Mouse (Mus musculus): Measurements from ENCODE around the gene Med12l. TPM values are rescaled to one million over a fixed set of nuclear protein-coding genes. Genes with fewer than 3 reads are reported as not detected.

Med12l gene
- polyA plus RNA-seq, 1 experiment from 2014 or later: 1.8 TPM

GRCm38 (mm10) chr3:59343026-59343425 lies 337.4 kb downstream of the Med12l start:
- Histone ChIP-seq H3K36me3 (peaks cover 22% of the 10 kb centered on the region), H3K4me3 (peak overlapping the region; percentile 60), H3K27me3 (no peaks in the 10 kb centered on the region), H3K4me2 (replicated peaks) (peak overlapping the region; percentile 68), H3K9ac (peak overlapping the region; percentile 67), H3K27ac (no peak overlapping the region), H3K4me1 (peaks cover 7% of the 10 kb centered on the region), H3K9me3 (no peaks in the 10 kb centered on the region)
- 49% methylated on average over 4 of the region's 4 CpGs for WGBS
- ATAC-seq (ENCODE audit: low FRiP score, low read depth): 0 out of 2 replicates have a peak, but pooled peaks have one; percentile 3

- H3K36me3 ChIP-seq: peaks cover 15% of the 10 kb centered on the region
- peaks cover 7% of the 10 kb centered on the region for H3K4me1 ChIP-seq
- no peaks in the 10 kb centered on the region for H3K9me3 ChIP-seq
- ATAC-seq (ENCODE audit: low FRiP score, low read depth): peak; percentile 95
- H3K4me3 ChIP-seq: peak within 1 kb of the TSS; percentile 60
- 3% methylated on average over 22 of the region's 23 CpGs for WGBS
- peak within 1 kb of the TSS; percentile 68 for H3K4me2 ChIP-seq (replicated peaks)
- peak within 1 kb of the TSS; percentile 67 for H3K9ac ChIP-seq
- no peaks in the 10 kb centered on the region for H3K27me3 ChIP-seq
- H3K27ac ChIP-seq: peak within 1 kb of the TSS; percentile 45
These were observed 338.7 kb downstream of the Med12l start, which contains the start of gene Igsf10 for GRCm38 (mm10) chr3:59344065-59344905. TSS of gene Igsf10 (minus strand) at chr3:59344394.

- ATAC-seq (ENCODE audit: low FRiP score, low read depth): no peak
- Histone ChIP-seq H3K9me3 (no peaks in the 10 kb centered on the region), H3K27ac (no peak overlapping the region), H3K4me3 (no peak overlapping the region), H3K4me2 (replicated peaks) (no peak overlapping the region), H3K4me1 (no peaks in the 10 kb centered on the region), H3K27me3 (no peaks in the 10 kb centered on the region), H3K36me3 (no peaks in the 10 kb centered on the region), H3K9ac (no peak overlapping the region)
These were observed 346.1 kb downstream of the Med12l start for GRCm38 (mm10) chr3:59351768-59352167.

- Histone ChIP-seq H3K4me2 (replicated peaks) (no peak overlapping the region), H3K9ac (no peak overlapping the region), H3K9me3 (no peaks in the 10 kb centered on the region), H3K36me3 (no peaks in the 10 kb centered on the region), H3K4me3 (no peak overlapping the region), H3K27me3 (no peaks in the 10 kb centered on the region), H3K27ac (no peak overlapping the region), H3K4me1 (no peaks in the 10 kb centered on the region)
- WGBS: 84% methylated on average over 3 of the region's 3 CpGs
- ATAC-seq (ENCODE audit: low FRiP score, low read depth): no peak
These were observed 348.5 kb downstream of the Med12l start for GRCm38 (mm10) chr3:59354156-59354555.

- H3K9ac ChIP-seq: no peak overlapping the region
- no peak; the same call in 1 of the 2 replicates for ATAC-seq (ENCODE audit: low FRiP score, low read depth)
- H3K4me2 ChIP-seq (replicated peaks): no peak overlapping the region
- H3K27me3 ChIP-seq: no peaks in the 10 kb centered on the region
- no peaks in the 10 kb centered on the region for H3K36me3 ChIP-seq
- H3K4me3 ChIP-seq: no peak overlapping the region
- no peak overlapping the region for H3K27ac ChIP-seq
- no peaks in the 10 kb centered on the region for H3K9me3 ChIP-seq
- peaks cover 3% of the 10 kb centered on the region; the same call in 1 of the 2 replicates for H3K4me1 ChIP-seq
These were observed 354.5 kb downstream of the Med12l start for GRCm38 (mm10) chr3:59360102-59360501.

GRCm38 (mm10) chr3:59361895-59362294 lies 356.3 kb downstream of the Med12l start:
- WGBS: 32% methylated on average over 1 of the region's 1 CpGs
- ATAC-seq (ENCODE audit: low FRiP score, low read depth): peak; percentile 71; the same call in 1 of the 2 replicates
- Histone ChIP-seq H3K27ac (0 out of 2 replicates have a peak overlapping the region, but pooled peaks have one; percentile 33), H3K4me1 (peaks cover 3% of the 10 kb centered on the region; the same call in 1 of the 2 replicates), H3K4me3 (no peak overlapping the region), H3K4me2 (replicated peaks) (no peak overlapping the region), H3K36me3 (no peaks in the 10 kb centered on the region), H3K27me3 (no peaks in the 10 kb centered on the region), H3K9ac (no peak overlapping the region), H3K9me3 (no peaks in the 10 kb centered on the region)

Other genes starting within 250 kb of the Med12l start
- 0.18 TPM in 1 of 2 replicates, not detected in the other for gene Mindy4b-ps, start 183.5 kb upstream of the Med12l start, polyA plus RNA-seq (2015; fragmentation: Nextera tagmentation; extraction: Ambion mirVana)
- 0.72 and 0.97 TPM in 2 replicates for gene Clrn1, start 120.5 kb upstream of the Med12l start, polyA plus RNA-seq (2015; fragmentation: Nextera tagmentation; extraction: Ambion mirVana)
- gene Gpr171, start 96.0 kb downstream of the Med12l start, polyA plus RNA-seq (2015; fragmentation: Nextera tagmentation; extraction: Ambion mirVana): 1.2 and 1.5 TPM in 2 replicates
- gene P2ry14, start 147.8 kb downstream of the Med12l start, polyA plus RNA-seq (2015; fragmentation: Nextera tagmentation; extraction: Ambion mirVana): 1.6 and 3.1 TPM in 2 replicates
- gene Gpr87, start 189.3 kb downstream of the Med12l start, polyA plus RNA-seq (2015; fragmentation: Nextera tagmentation; extraction: Ambion mirVana): 1.6 and 2.0 TPM in 2 replicates
- gene P2ry13, start 205.1 kb downstream of the Med12l start, polyA plus RNA-seq (2015; fragmentation: Nextera tagmentation; extraction: Ambion mirVana): 0.86 and 0.97 TPM in 2 replicates

Data from limb, embryonic 13.5 days (tissue).